22 mouse cellular contexts compared by ENCODE assay signal in the genomic region with DNA sequence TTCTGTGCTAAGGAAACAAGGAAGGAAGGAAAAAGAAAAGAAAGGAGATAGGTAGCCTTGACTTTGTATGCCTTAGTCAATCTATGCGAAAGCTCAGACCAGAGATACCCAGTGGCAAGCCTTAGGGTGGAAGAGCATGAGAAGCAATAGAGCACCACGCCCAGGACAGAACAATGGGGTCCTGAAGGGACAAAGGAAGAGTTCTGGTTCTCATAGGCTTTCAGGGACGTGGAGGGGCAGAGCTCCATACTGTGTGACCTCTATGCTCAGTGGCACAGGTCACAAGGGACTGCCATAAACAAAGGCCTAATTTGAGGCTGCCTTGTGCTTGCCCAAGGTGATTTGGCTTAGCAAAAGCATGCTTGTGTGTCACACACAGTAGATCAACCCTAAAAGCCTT.
"Had no signal": no experiment of that assay in that cellular context is flagged by ENCODE, and none has a peak within 500 bp of the region (broad histone marks: within the 10 kb centered on the region; RNA-seq: fewer than 3 reads in every experiment).

No protein-coding gene starts in this region.

- H3K9ac ChIP-seq: kidney, embryonic 15.5 days; limb, embryonic 13.5 days; liver, embryonic 12.5 days; liver, embryonic 15.5 days; lung, embryonic 15.5 days; midbrain, embryonic 13.5 days; neural tube, embryonic 13.5 days had no signal

- H3K4me3 ChIP-seq: kidney, embryonic 15.5 days; limb, embryonic 10.5 days; limb, embryonic 13.5 days; liver, embryonic 12.5 days; liver, embryonic 15.5 days; lung, embryonic 15.5 days; megakaryocyte, embryonic 14.5 days; midbrain, embryonic 10.5 days; midbrain, embryonic 13.5 days; myocyte; neural tube, embryonic 13.5 days had no signal

- H3K27ac ChIP-seq: kidney, embryonic 15.5 days; limb, embryonic 10.5 days; limb, embryonic 13.5 days; liver, embryonic 12.5 days; liver, embryonic 15.5 days; lung, embryonic 15.5 days; midbrain, embryonic 10.5 days; midbrain, embryonic 13.5 days; neural tube, embryonic 13.5 days; stomach, postnatal 0 days had no signal

- H3K4me1 ChIP-seq: liver, embryonic 12.5 days; liver, embryonic 15.5 days; midbrain, embryonic 10.5 days; midbrain, embryonic 13.5 days had no signal

- DNase-seq: kidney, adult 2 months; kidney, postnatal 4 days; liver; lung, adult 18-20 months; lung, postnatal 10 days; lung, postnatal 36 days; right cerebral cortex, postnatal 14 days; right cerebral cortex, postnatal 4 days; thymus, adult 18-20 months; thymus, postnatal 36 days had no signal

- H3K27me3 ChIP-seq: kidney, embryonic 15.5 days; limb, embryonic 13.5 days; liver, embryonic 12.5 days; liver, embryonic 15.5 days; lung, embryonic 15.5 days; midbrain, embryonic 13.5 days; neural tube, embryonic 13.5 days had no signal

- H3K36me3 ChIP-seq: kidney, embryonic 15.5 days; limb, embryonic 10.5 days; limb, embryonic 13.5 days; liver, embryonic 12.5 days; liver, embryonic 15.5 days; lung, embryonic 15.5 days; midbrain, embryonic 10.5 days; midbrain, embryonic 13.5 days; neural tube, embryonic 13.5 days had no signal

- H3K9me3 ChIP-seq: limb, embryonic 10.5 days; liver, embryonic 12.5 days; liver, embryonic 15.5 days; lung, embryonic 15.5 days; midbrain, embryonic 10.5 days; neural tube, embryonic 13.5 days had no signal
